ENCODE assay signal across 8 mouse cellular contexts in genomic region chr3:41042195-41042938, GRCm38 (mm10). TPM values are rescaled to one million over a fixed set of nuclear protein-coding genes. Genes with fewer than 3 reads are reported as not detected.
A peak's percentile ranks its signal among the peaks of the same experiment; 100 is the strongest.
DNase-seq lines count a peak whose midpoint lies in the region; ATAC-seq and TF ChIP-seq lines count a peak whose summit lies in the region.

No protein-coding gene starts in this region.

- H3K9me3 ChIP-seq in CH12.LX (replicated peaks; ENCODE audit: low read length): no peaks in the 10 kb centered on the region
- H3K9me3 ChIP-seq in forebrain, embryonic 12.5 days: no peaks in the 10 kb centered on the region

- 86% methylated on average over 4 of the region's 4 CpGs for WGBS in forebrain, embryonic 12.5 days

- TF ChIP-seq CTCF in CH12.LX (conservative IDR thresholded peaks at IDR 0.05 in 1 of 2, IDR thresholded peaks at IDR 0.05 in 1 of 2; ENCODE audit: low read depth in 2 of 2, low read length in 2 of 2): peak in 1 of 2 experiments; percentile 82; a peak in 2 of 4 replicates

- no peaks in the 10 kb centered on the region for H3K27me3 ChIP-seq in CH12.LX (replicated peaks)
- H3K27me3 ChIP-seq in forebrain, embryonic 12.5 days: no peaks in the 10 kb centered on the region

- no peaks in the 10 kb centered on the region for H3K79me2 ChIP-seq in CH12.LX (replicated peaks; ENCODE audit: control insufficient read depth, extremely low read depth, insufficient read depth, poor library complexity, severe bottlenecking)

- TF ChIP-seq POLR2A in CH12.LX (IDR thresholded peaks at IDR 0.05; ENCODE audit: low read depth, low read length): no peak

- no peak for TF ChIP-seq EP300 in CH12.LX (IDR thresholded peaks at IDR 0.05; ENCODE audit: low read length)

- no peak overlapping the region for H3K27ac ChIP-seq in CH12.LX (ENCODE audit: insufficient read depth, low read depth)
- no peak overlapping the region for H3K27ac ChIP-seq in forebrain, embryonic 12.5 days

- peaks cover 2 to 3% of the 10 kb centered on the region in 2 experiments; a peak in 1 of 4 replicates for H3K4me1 ChIP-seq in CH12.LX (ENCODE audit: control insufficient read depth in 1 of 2, insufficient read depth in 2 of 2)
- H3K4me1 ChIP-seq in forebrain, embryonic 12.5 days: no peaks in the 10 kb centered on the region

- no peak overlapping the region for H3K4me3 ChIP-seq in CH12.LX (replicated peaks in 1 of 3; ENCODE audit: low read depth in 2 of 3, low read length in 2 of 3, poor library complexity in 1 of 3)
- H3K4me3 ChIP-seq in forebrain, embryonic 12.5 days (replicated peaks): no peak overlapping the region

- no peak overlapping the region for H3K9ac ChIP-seq in CH12.LX (ENCODE audit: insufficient read depth, low read depth)
- H3K9ac ChIP-seq in forebrain, embryonic 12.5 days: no peak overlapping the region

- dilution Hi-C loops in CH12.LX (cut with MboI; ENCODE audit: extremely low pct_ligation_motif_present, extremely low pct_unique_long_range_greater_than_20kb, low sequenced_read_pairs): no loop called here

- no peaks in the 10 kb centered on the region for H3K36me3 ChIP-seq in CH12.LX (replicated peaks in 1 of 2; ENCODE audit: control insufficient read depth in 1 of 2, insufficient read depth in 1 of 2, low read length in 1 of 2)
- H3K36me3 ChIP-seq in forebrain, embryonic 12.5 days (replicated peaks): no peaks in the 10 kb centered on the region

- peak; percentile 76 for TF ChIP-seq RAD21 in CH12.LX (IDR thresholded peaks at IDR 0.05; ENCODE audit: low read depth, low read length)

- intact Hi-C loops in left cerebral cortex, postnatal 36 days (cut with DNase I): loop anchor here (10.0 kb wide), 1 partner anchor 132 kb away; no protein-coding TSS in a partner anchor

- H3K4me2 ChIP-seq in CH12.LX (ENCODE audit: insufficient read depth, low read depth, poor library complexity, severe bottlenecking): no peak overlapping the region
- no peak overlapping the region for H3K4me2 ChIP-seq in forebrain, embryonic 12.5 days

- in situ Hi-C loops in CH12.LX (cut with MboI; ENCODE audit: low pct_ligation_motif_present, low pct_unique_long_range_greater_than_20kb, low sequenced_read_pairs): no loop called here

- peak; percentile 38 for DNase-seq in left cerebral cortex, adult 11 months (ENCODE audit: low spot score)
- DNase-seq in left cerebral cortex, postnatal 36 days (ENCODE audit: low spot score in 2 of 2): no peak
- peak; percentile 51 for DNase-seq in CH12.LX (ENCODE audit: extremely low read depth)
- peak; percentile 37 to 38 for DNase-seq in kidney, postnatal 36 days
- DNase-seq in naive thymus-derived CD4-positive, alpha-beta T cell, adult 2 months (ENCODE audit: low read depth): peak; percentile 51

- ATAC-seq in activated CD4-positive, CD25-positive, alpha-beta regulatory T cell, adult 4 months: peak; percentile 52
- ATAC-seq in forebrain, embryonic 12.5 days (ENCODE audit: low FRiP score): peak; percentile 61; the same call in 1 of the 2 replicates
- ATAC-seq in erythroid progenitor cell, adult 5-6 weeks (replicated peaks; ENCODE audit: low FRiP score, poor library complexity, severe bottlenecking): no peak

TF ChIP-seq in CH12.LX, 34 proteins besides CTCF, POLR2A, EP300 and RAD21:
- no peak for TF ChIP-seq ZKSCAN1 (IDR thresholded peaks at IDR 0.05; ENCODE audit: borderline replicate concordance, low read depth, low read length)
- no peak for TF ChIP-seq UBTF (IDR thresholded peaks at IDR 0.05; ENCODE audit: low read depth, low read length)
- TF ChIP-seq MXI1 (IDR thresholded peaks at IDR 0.05; ENCODE audit: low read depth, low read length): no peak; the same call in 1 of the 2 replicates
- TF ChIP-seq NRF1 (IDR thresholded peaks at IDR 0.05; ENCODE audit: low read depth, low read length): 0 out of 2 replicates have a peak, but pooled peaks have one; percentile 19
- peak; percentile 54; the same call in 1 of the 2 replicates for TF ChIP-seq IRF4 (IDR thresholded peaks at IDR 0.05; ENCODE audit: low read depth, low read length)
- TF ChIP-seq MAFK (IDR thresholded peaks at IDR 0.05; ENCODE audit: insufficient replicate concordance, low read length): no peak
- peak; percentile 66 for TF ChIP-seq SMC3 (IDR thresholded peaks at IDR 0.05; ENCODE audit: low read depth, low read length)
- peak; percentile 37; the same call in 1 of the 2 replicates for TF ChIP-seq MEF2A (IDR thresholded peaks at IDR 0.05; ENCODE audit: borderline replicate concordance, low read depth, low read length)
- peak; percentile 38; the same call in 1 of the 2 replicates for TF ChIP-seq BHLHE40 (IDR thresholded peaks at IDR 0.05; ENCODE audit: low read depth, low read length)
- TF ChIP-seq MAX (IDR thresholded peaks at IDR 0.05; ENCODE audit: low read length): peak; percentile 43; the same call in 1 of the 2 replicates
- no peak for TF ChIP-seq RCOR1 (conservative IDR thresholded peaks at IDR 0.05; ENCODE audit: low read depth, low read length)
- TF ChIP-seq GABPA (IDR thresholded peaks at IDR 0.05; ENCODE audit: insufficient replicate concordance, low read depth, low read length): no peak
- peak; percentile 16; the same call in 1 of the 2 replicates for TF ChIP-seq ZC3H11A (IDR thresholded peaks at IDR 0.05; ENCODE audit: low read depth, low read length)

RNA-seq across cellular contexts. Expression of gene Pgrmc2, which starts 40.5 kb away (rescaled TPM):
- 10 to 100 TPM; 59.3 to 59.9 TPM for total RNA-seq in left cerebral cortex, postnatal 36 days (2021)
- total RNA-seq in CH12.LX (2012; rRNA removed): 18.5 and 21.8 TPM in 2 replicates
- 31.6 and 33.6 TPM in 2 replicates for total RNA-seq in CH12.LX (2014; rRNA removed)
- polyA plus RNA-seq in CH12.LX (2012; ENCODE audit: insufficient read length, low read depth): 50.3 and 50.4 TPM in 2 replicates
- polyA plus RNA-seq in activated CD4-positive, CD25-positive, alpha-beta regulatory T cell, adult 4 months (2017; shearing (Covaris generic)): 1 to 10 TPM; 3.1 to 5.0 TPM
- polyA plus RNA-seq in forebrain, embryonic 12.5 days (2016; fragmentation: Nextera tagmentation; extraction: Ambion mirVana): 36.9 and 37.0 TPM in 2 replicates
- total RNA-seq in erythroid progenitor cell, adult 5-6 weeks (2015; ENCODE audit: low replicate concordance): 42.8 and 54.4 TPM in 2 replicates
- 32.1 and 42.9 TPM in 2 replicates for total RNA-seq in erythroid progenitor cell, adult 5-6 weeks (2017; ENCODE audit: low replicate concordance)

Comparison
In these comparisons a context has a peak if more than half of its experiments do, and no peak if none do; other contexts are left out.
1. DNase-seq: peak in left cerebral cortex, adult 11 months (single experiment), CH12.LX (single experiment), kidney, postnatal 36 days (2 of 2) and naive thymus-derived CD4-positive, alpha-beta T cell, adult 2 months (single experiment); none in left cerebral cortex, postnatal 36 days (0 of 2).